Mouse (Mus musculus): ENCODE measurements around the gene 1110008P14Rik. TPM values are rescaled to one million over a fixed set of nuclear protein-coding genes. Genes with fewer than 3 reads are reported as not detected.

The 1110008P14Rik gene
- polyA plus RNA-seq, 1 experiment from 2014 or later, result 74.7 TPM

GRCm38 (mm10) chr2:32357710-32358109, 24.0 kb downstream of the 1110008P14Rik start:
- ATAC-seq, result no peak
- Histone ChIP-seq H3K4me1 (replicated peaks) (peaks cover 15% of the 10 kb centered on the region), H3K27me3 (peaks cover 11% of the 10 kb centered on the region), H3K36me3 (no peaks in the 10 kb centered on the region), H3K9ac (replicated peaks) (no peak overlapping the region), H3K9me3 (no peaks in the 10 kb centered on the region), H3K27ac (no peak overlapping the region), H3K4me3 (replicated peaks) (no peak overlapping the region), H3K4me2 (replicated peaks) (no peak overlapping the region)
- 74% methylated on average over 3 of the region's 3 CpGs for WGBS

- WGBS, result 84% methylated on average over 10 of the region's 10 CpGs
- no peaks in the 10 kb centered on the region for H3K9me3 ChIP-seq
- peaks cover 3% of the 10 kb centered on the region for H3K27me3 ChIP-seq
Observed at GRCm38 (mm10) chr2:32356216-32356615, 25.5 kb downstream of the 1110008P14Rik start.

DNA sequence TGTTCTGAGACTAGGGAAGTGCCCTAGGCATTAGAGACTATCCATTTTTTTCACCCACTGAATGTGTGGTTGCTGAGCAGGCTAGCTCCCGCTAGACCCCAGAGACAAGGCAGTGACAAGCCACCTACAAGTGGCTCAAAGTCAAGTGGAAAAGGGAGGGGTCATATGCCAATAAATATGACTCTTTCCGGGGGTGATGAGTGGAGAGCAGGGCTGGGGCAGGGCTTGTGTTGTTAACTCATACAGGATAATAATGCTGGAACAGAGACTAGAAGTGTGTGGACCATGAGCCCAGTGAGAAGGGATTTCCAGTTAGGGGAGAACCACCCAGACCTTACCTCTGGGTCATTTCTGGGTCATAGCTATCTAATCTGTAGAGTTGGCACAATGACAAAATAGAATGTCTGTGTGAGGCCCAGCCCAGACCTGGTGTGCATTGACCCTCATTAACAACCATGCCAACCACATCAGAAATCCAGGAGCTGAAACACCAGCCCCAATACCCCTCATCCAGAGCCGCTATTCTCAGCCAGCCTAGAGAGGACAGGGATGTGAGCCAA, 27.3 kb downstream of the 1110008P14Rik start:
- no peak overlapping the region for H3K4me2 ChIP-seq (replicated peaks)
- H3K27me3 ChIP-seq, result no peaks in the 10 kb centered on the region
- H3K36me3 ChIP-seq, result no peaks in the 10 kb centered on the region
- peaks cover 33% of the 10 kb centered on the region for H3K4me1 ChIP-seq (replicated peaks)
- WGBS, result 94% methylated on average over 3 of the region's 3 CpGs
- ATAC-seq, result no peak
- H3K27ac ChIP-seq, result no peak overlapping the region
- H3K9me3 ChIP-seq, result no peaks in the 10 kb centered on the region
- H3K4me3 ChIP-seq (replicated peaks), result no peak overlapping the region
- no peak overlapping the region for H3K9ac ChIP-seq (replicated peaks)

More at GRCm38 (mm10) chr2:32356216-32356615, 25.5 kb downstream of the 1110008P14Rik start:
- Histone ChIP-seq H3K4me2 (replicated peaks) (no peak overlapping the region), H3K27ac (no peak overlapping the region), H3K9ac (replicated peaks) (no peak overlapping the region), H3K4me1 (replicated peaks) (peaks cover 21% of the 10 kb centered on the region), H3K36me3 (no peaks in the 10 kb centered on the region), H3K4me3 (replicated peaks) (no peak overlapping the region)
- no peak for ATAC-seq

DNA sequence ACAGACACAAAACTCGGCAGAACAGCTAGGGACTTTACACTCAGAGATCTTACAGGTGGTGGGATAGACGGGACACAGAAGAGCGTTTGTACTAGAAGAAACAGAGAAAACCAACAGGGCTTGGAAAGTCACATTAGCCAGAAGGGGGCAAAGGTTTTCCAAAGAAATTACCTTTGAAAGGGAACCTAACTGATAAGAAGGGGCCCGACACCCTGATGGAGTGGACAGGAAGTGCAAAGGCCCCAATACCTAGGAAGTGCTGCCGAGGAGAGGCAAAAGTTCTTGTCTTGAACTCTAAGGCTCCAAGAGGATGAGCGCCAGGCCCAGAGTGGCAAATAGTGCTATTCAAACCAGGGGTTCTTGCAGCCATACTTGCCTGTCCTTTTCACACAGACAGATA, 27.9 kb downstream of the 1110008P14Rik start:
- ATAC-seq, result no peak
- H3K4me1 ChIP-seq (replicated peaks), result peaks cover 33% of the 10 kb centered on the region
- WGBS, result 75% methylated on average over 6 of the region's 6 CpGs
- H3K9me3 ChIP-seq, result no peaks in the 10 kb centered on the region
- no peaks in the 10 kb centered on the region for H3K27me3 ChIP-seq
- H3K9ac ChIP-seq (replicated peaks), result no peak overlapping the region
- H3K4me2 ChIP-seq (replicated peaks), result no peak overlapping the region
- no peaks in the 10 kb centered on the region for H3K36me3 ChIP-seq
- H3K27ac ChIP-seq, result no peak overlapping the region
- no peak overlapping the region for H3K4me3 ChIP-seq (replicated peaks)

DNA sequence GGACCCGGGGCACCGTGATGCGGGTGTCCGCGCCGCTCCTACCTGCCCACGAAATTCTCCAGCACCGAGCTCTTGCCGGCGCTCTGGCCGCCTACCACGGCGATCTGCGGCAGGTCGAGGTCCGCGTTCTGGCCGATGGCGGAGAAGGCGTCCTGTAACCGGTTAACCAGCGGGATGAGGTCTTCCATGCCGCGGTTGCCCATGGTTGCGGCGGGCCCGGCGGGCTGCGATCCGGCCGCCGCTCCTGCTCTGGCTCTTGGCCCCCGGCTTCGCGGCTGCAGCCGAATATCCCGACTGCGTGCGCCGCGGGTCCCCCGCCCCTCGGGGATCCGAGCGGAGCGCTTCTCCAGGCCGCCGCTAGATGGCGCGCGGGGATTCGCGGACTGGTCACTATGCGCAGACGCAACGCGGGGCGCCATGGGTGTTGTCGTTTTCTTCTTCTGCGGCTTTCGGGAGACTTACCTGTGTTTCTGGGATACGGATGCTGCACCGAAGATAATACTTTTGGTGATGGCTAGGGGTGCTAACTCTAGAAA, 28.7 kb downstream of the 1110008P14Rik start, which contains the start of gene Dnm1:
TSS of gene Dnm1 (minus strand) at position 332 of the 536 bp plus-strand sequence.
- peak; percentile 61 for ATAC-seq
- Histone ChIP-seq H3K4me2 (replicated peaks) (peak within 1 kb of the TSS; percentile 76), H3K4me3 (replicated peaks) (peak within 1 kb of the TSS; percentile 68), H3K9ac (replicated peaks) (peak within 1 kb of the TSS; percentile 91), H3K36me3 (no peaks in the 10 kb centered on the region), H3K27me3 (no peaks in the 10 kb centered on the region), H3K4me1 (replicated peaks) (peaks cover 33% of the 10 kb centered on the region), H3K9me3 (no peaks in the 10 kb centered on the region), H3K27ac (peak within 1 kb of the TSS; percentile 95)
- under 1% methylated on average over 63 of the region's 63 CpGs for WGBS

GRCm38 (mm10) chr2:32352151-32353006, 29.4 kb downstream of the 1110008P14Rik start, which contains the start of gene Ciz1:
TSS of gene Ciz1 (plus strand) at chr2:32352327.
- peak; percentile 68 for ATAC-seq
- Histone ChIP-seq H3K9ac (replicated peaks) (peak within 1 kb of the TSS; percentile 91), H3K27me3 (no peaks in the 10 kb centered on the region), H3K27ac (peak within 1 kb of the TSS; percentile 95), H3K9me3 (no peaks in the 10 kb centered on the region), H3K4me3 (replicated peaks) (peak within 1 kb of the TSS; percentile 68), H3K4me2 (replicated peaks) (peak within 1 kb of the TSS; percentile 76), H3K4me1 (replicated peaks) (peaks cover 33% of the 10 kb centered on the region), H3K36me3 (no peaks in the 10 kb centered on the region)
- 0% methylated on average over 37 of the region's 52 CpGs for WGBS

- 47% methylated on average over 9 of the region's 9 CpGs for WGBS
- Histone ChIP-seq H3K4me1 (replicated peaks) (peaks cover 33% of the 10 kb centered on the region), H3K9me3 (no peaks in the 10 kb centered on the region), H3K4me3 (replicated peaks) (peak overlapping the region; percentile 68), H3K27me3 (no peaks in the 10 kb centered on the region), H3K27ac (peak overlapping the region; percentile 95), H3K4me2 (replicated peaks) (peak overlapping the region; percentile 76), H3K36me3 (no peaks in the 10 kb centered on the region), H3K9ac (replicated peaks) (peak overlapping the region; percentile 91)
- ATAC-seq, result peak; percentile 22
Observed at GRCm38 (mm10) chr2:32351471-32351961, 30.2 kb downstream of the 1110008P14Rik start.

GRCm38 (mm10) chr2:32350471-32351051, 31.2 kb downstream of the 1110008P14Rik start:
- no peaks in the 10 kb centered on the region for H3K27me3 ChIP-seq
- no peak overlapping the region for H3K4me3 ChIP-seq (replicated peaks)
- peak overlapping the region; percentile 91 for H3K9ac ChIP-seq (replicated peaks)
- no peaks in the 10 kb centered on the region for H3K36me3 ChIP-seq
- no peak for ATAC-seq
- no peak overlapping the region for H3K27ac ChIP-seq
- H3K4me1 ChIP-seq (replicated peaks), result peaks cover 33% of the 10 kb centered on the region
- no peaks in the 10 kb centered on the region for H3K9me3 ChIP-seq
- 56% methylated on average over 13 of the region's 13 CpGs for WGBS
- peak overlapping the region; percentile 76 for H3K4me2 ChIP-seq (replicated peaks)

- H3K27me3 ChIP-seq, result no peaks in the 10 kb centered on the region
- H3K9me3 ChIP-seq, result no peaks in the 10 kb centered on the region
- WGBS, result 67% methylated on average over 8 of the region's 8 CpGs
- H3K4me2 ChIP-seq (replicated peaks), result no peak overlapping the region
- no peaks in the 10 kb centered on the region for H3K36me3 ChIP-seq
- ATAC-seq, result no peak
- H3K4me3 ChIP-seq (replicated peaks), result no peak overlapping the region
- H3K4me1 ChIP-seq (replicated peaks), result peaks cover 33% of the 10 kb centered on the region
- no peak overlapping the region for H3K27ac ChIP-seq
- no peak overlapping the region; the same call in 1 of the 2 replicates for H3K9ac ChIP-seq (replicated peaks)
Observed at GRCm38 (mm10) chr2:32349625-32350255, 32.0 kb downstream of the 1110008P14Rik start.

DNA sequence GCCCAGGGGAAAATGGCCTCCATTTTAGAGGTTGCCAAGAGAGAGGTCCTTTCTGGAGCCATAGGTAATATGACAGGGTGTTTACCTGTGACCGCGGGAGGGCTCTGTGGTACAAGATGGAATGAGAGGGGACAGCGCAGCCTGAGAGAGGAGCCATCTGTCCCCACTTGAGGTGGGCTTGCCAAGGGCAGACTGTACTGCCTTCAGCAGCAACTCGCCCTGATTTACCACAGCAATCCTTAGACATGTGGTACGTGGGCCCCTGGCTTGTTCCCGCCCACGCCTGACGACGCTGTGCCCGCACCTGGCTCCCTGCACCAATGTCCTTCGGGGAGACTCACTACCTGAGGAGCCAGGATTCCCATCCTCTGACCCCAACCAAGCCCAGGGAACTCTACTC, 33.4 kb downstream of the 1110008P14Rik start:
- Histone ChIP-seq H3K4me1 (replicated peaks) (peaks cover 33% of the 10 kb centered on the region), H3K9ac (replicated peaks) (no peak overlapping the region), H3K36me3 (no peaks in the 10 kb centered on the region), H3K27me3 (no peaks in the 10 kb centered on the region), H3K4me3 (replicated peaks) (no peak overlapping the region), H3K9me3 (no peaks in the 10 kb centered on the region), H3K4me2 (replicated peaks) (no peak overlapping the region), H3K27ac (no peak overlapping the region)
- 83% methylated on average over 11 of the region's 11 CpGs for WGBS
- ATAC-seq, result no peak

GRCm38 (mm10) chr2:32347019-32347418, 34.7 kb downstream of the 1110008P14Rik start:
- Histone ChIP-seq H3K27me3 (no peaks in the 10 kb centered on the region), H3K4me2 (replicated peaks) (no peak overlapping the region), H3K27ac (no peak overlapping the region), H3K4me3 (replicated peaks) (no peak overlapping the region), H3K9ac (replicated peaks) (no peak overlapping the region), H3K4me1 (replicated peaks) (peaks cover 38% of the 10 kb centered on the region), H3K9me3 (no peaks in the 10 kb centered on the region), H3K36me3 (no peaks in the 10 kb centered on the region)
- no peak for ATAC-seq
- WGBS, result 76% methylated on average over 6 of the region's 6 CpGs

All from midbrain, embryonic 13.5 days (tissue).